Mouse (Mus musculus) CH12.LX (cell line): Measurements from ENCODE around the gene Plekha7. TPM values are rescaled to one million over a fixed set of nuclear protein-coding genes. Genes with fewer than 3 reads are reported as not detected.

Source experiments
- DNase-seq: peaks from one replicate; pipeline ENCODE4 v3.0.0-alpha.2; 2013; ENCODE audit errors: extremely low read depth
- H3K27ac ChIP-seq: 2 replicates; pipeline ENCODE4 v1.5.1; 2012; ENCODE audit warnings: low read depth, mild to moderate bottlenecking, control low read depth, moderate library complexity; ENCODE audit not compliant: insufficient read depth
- H3K27me3 ChIP-seq: replicated peaks from 2 replicates; pipeline ENCODE3; 2012; ENCODE audit warnings: inconsistent platforms
- H3K36me3 ChIP-seq, 2 experiments: replicated peaks in 1 of 2; 2 replicates each; pipeline versions ENCODE3 to v1.6.1; 2012; ENCODE audit warnings: inconsistent platforms in 1 of 2, low read length in 1 of 2, mild to moderate bottlenecking in 1 of 2, mixed read lengths in 1 of 2, moderate library complexity in 1 of 2; ENCODE audit not compliant: control insufficient read depth in 1 of 2, insufficient read depth in 1 of 2
- H3K4me1 ChIP-seq, 2 experiments: 2 replicates each; pipeline ENCODE4 v1.6.1; 2012; ENCODE audit warnings: inconsistent platforms in 1 of 2, moderate library complexity in 1 of 2; ENCODE audit not compliant: insufficient read depth in 2 of 2, control insufficient read depth in 1 of 2
- H3K4me2 ChIP-seq: 2 replicates; pipeline ENCODE4 v1.6.1; 2012; ENCODE audit warnings: low read depth, mild to moderate bottlenecking, control low read depth; ENCODE audit not compliant: poor library complexity, insufficient read depth, severe bottlenecking
- H3K4me3 ChIP-seq, 3 experiments: fragments of 150-350 bp in 1 of 3; sonication (generic) in 1 of 3; replicated peaks in 1 of 3; 2 replicates each; pipeline versions ENCODE3 to v1.5.1; 2011 to 2012; ENCODE audit warnings: low read depth in 2 of 3, low read length in 2 of 3, mild to moderate bottlenecking in 2 of 3, moderate library complexity in 2 of 3, control low read depth in 1 of 3, improper control_type of control experiment in 1 of 3, inconsistent platforms in 1 of 3, mixed read lengths in 1 of 3; ENCODE audit not compliant: poor library complexity in 1 of 3
- H3K79me2 ChIP-seq: replicated peaks from 2 replicates; pipeline ENCODE4 v1.6.1; 2012; ENCODE audit warnings: mild to moderate bottlenecking, moderate library complexity; ENCODE audit not compliant: control insufficient read depth, poor library complexity, insufficient read depth, severe bottlenecking; ENCODE audit errors: extremely low read depth
- H3K9ac ChIP-seq: 2 replicates; pipeline ENCODE4 v1.6.1; 2012; ENCODE audit warnings: low read depth, mild to moderate bottlenecking, control low read depth, moderate library complexity; ENCODE audit not compliant: insufficient read depth
- H3K9me3 ChIP-seq: replicated peaks from 2 replicates; pipeline ENCODE3; 2012; ENCODE audit warnings: low read length, inconsistent platforms, mixed read lengths
- BHLHE40 ChIP-seq: IDR thresholded peaks from 2 replicates; pipeline ENCODE4 v1.6.1; 2011; ENCODE audit warnings: mild to moderate bottlenecking, low read depth, low read length, improper control_type of control experiment
- CHD1 ChIP-seq: IDR thresholded peaks from 2 replicates; pipeline ENCODE4 v1.6.1; 2012; ENCODE audit warnings: low read depth, low read length, improper control_type of control experiment, inconsistent platforms
- CHD2 ChIP-seq: IDR thresholded peaks from 2 replicates; pipeline ENCODE4 v1.6.1; 2011; ENCODE audit warnings: low read length, improper control_type of control experiment
- CTCF ChIP-seq, 2 experiments: IDR thresholded peaks in 1 of 2; conservative IDR thresholded peaks in 1 of 2; 2 replicates each; pipeline ENCODE4 v1.5.1; 2011 to 2012; ENCODE audit warnings: low read depth in 2 of 2, low read length in 2 of 2, improper control_type of control experiment in 1 of 2, inconsistent platforms in 1 of 2, mild to moderate bottlenecking in 1 of 2, moderate library complexity in 1 of 2
- E2F4 ChIP-seq: IDR thresholded peaks from 2 replicates; pipeline ENCODE4 v1.6.1; 2011; ENCODE audit warnings: low read depth, low read length, improper control_type of control experiment; ENCODE audit not compliant: insufficient replicate concordance
- GABPA ChIP-seq: IDR thresholded peaks from 2 replicates; pipeline ENCODE4 v1.6.1; 2012; ENCODE audit warnings: low read depth, low read length, improper control_type of control experiment, inconsistent platforms; ENCODE audit not compliant: insufficient replicate concordance
- HCFC1 ChIP-seq: IDR thresholded peaks from 2 replicates; pipeline ENCODE4 v1.6.1; 2012; ENCODE audit warnings: low read depth, mild to moderate bottlenecking, inconsistent platforms, low read length, improper control_type of control experiment
- KAT2A ChIP-seq: IDR thresholded peaks from 2 replicates; pipeline ENCODE4 v1.6.1; 2012; ENCODE audit warnings: low read length, improper control_type of control experiment, inconsistent platforms; ENCODE audit not compliant: insufficient replicate concordance
- MAX ChIP-seq: IDR thresholded peaks from 2 replicates; pipeline ENCODE4 v1.6.1; 2011; ENCODE audit warnings: low read length, improper control_type of control experiment
- MXI1 ChIP-seq: IDR thresholded peaks from 2 replicates; pipeline ENCODE4 v1.6.1; 2011; ENCODE audit warnings: mild to moderate bottlenecking, low read depth, low read length, improper control_type of control experiment
- NRF1 ChIP-seq: IDR thresholded peaks from 2 replicates; pipeline ENCODE4 v1.6.1; 2014; ENCODE audit warnings: low read depth, mild to moderate bottlenecking, inconsistent platforms, low read length, improper control_type of control experiment, moderate library complexity
- POLR2A ChIP-seq: IDR thresholded peaks from 2 replicates; pipeline ENCODE4 v1.6.1; 2011; ENCODE audit warnings: low read depth, mild to moderate bottlenecking, improper control_type of control experiment, low read length
- POLR2AphosphoS2 ChIP-seq: IDR thresholded peaks from 2 replicates; pipeline ENCODE4 v1.6.1; 2011; ENCODE audit warnings: low read depth, low read length, improper control_type of control experiment
- RCOR1 ChIP-seq: conservative IDR thresholded peaks from 2 replicates; pipeline ENCODE4 v1.6.1; 2012; ENCODE audit warnings: low read depth, mild to moderate bottlenecking, inconsistent platforms, low read length, improper control_type of control experiment
- SIN3A ChIP-seq: IDR thresholded peaks from 2 replicates; pipeline ENCODE4 v1.6.1; 2012; ENCODE audit warnings: low read length, improper control_type of control experiment, inconsistent platforms
- SMC3 ChIP-seq: IDR thresholded peaks from 2 replicates; pipeline ENCODE4 v1.6.1; 2011; ENCODE audit warnings: low read depth, low read length, improper control_type of control experiment
- ZC3H11A ChIP-seq: IDR thresholded peaks from 2 replicates; pipeline ENCODE4 v1.6.1; 2012; ENCODE audit warnings: low read depth, mild to moderate bottlenecking, inconsistent platforms, low read length, improper control_type of control experiment
- ZMIZ1 ChIP-seq: IDR thresholded peaks from 2 replicates; pipeline ENCODE4 v1.6.1; 2012; ENCODE audit warnings: low read depth, mild to moderate bottlenecking, inconsistent platforms, low read length, improper control_type of control experiment
- dilution Hi-C: fragments of 300-500 bp; cut with MboI; formaldehyde crosslinking; loops from 2 replicates; pipeline ENCODE4 v1.14.3; 2020; ENCODE audit warnings: low sequenced_read_pairs; ENCODE audit not compliant: extremely low pct_unique_long_range_greater_than_20kb, extremely low pct_ligation_motif_present
- in situ Hi-C: fragments of 300-500 bp; cut with MboI; formaldehyde crosslinking; loops from 3 replicates; pipeline ENCODE4 v1.14.3; 2019; ENCODE audit warnings: low sequenced_read_pairs, low pct_ligation_motif_present, low pct_unique_long_range_greater_than_20kb, mixed read lengths
- polyA plus RNA-seq: library from polyadenylated mRNA; unstranded; fragments of >175 nt; gene quantifications from 2 replicates; pipeline ENCODE4 v1.2.1, GENCODE M21; 2012; ENCODE audit warnings: low read depth; ENCODE audit not compliant: insufficient read length
- total RNA-seq, 2 experiments: library from RNA; depleted of rRNA; stranded (reverse); fragments of 300-350 nt in 1 of 2; fragments of >200 nt in 1 of 2; gene quantifications; 2 replicates each; pipeline ENCODE4 v1.2.3; 2012 to 2014

The Plekha7 gene
- total and polyA plus RNA-seq, 3 experiments, result 0.59 to 1.5 (median 1.0) TPM

GRCm38 (mm10) chr7:116251516-116251915 is 56.7 kb downstream of the Plekha7 start:
- Histone ChIP-seq H3K36me3 (no peaks in the 10 kb centered on the region), H3K79me2 (no peaks in the 10 kb centered on the region), H3K9ac (no peak overlapping the region), H3K4me3 (no peak overlapping the region), H3K9me3 (no peaks in the 10 kb centered on the region), H3K4me1 (peaks cover 0 to 6% of the 10 kb centered on the region in 2 experiments; a peak in 2 of 4 replicates), H3K4me2 (no peak overlapping the region), H3K27me3 (peaks cover 13% of the 10 kb centered on the region), H3K27ac (no peak overlapping the region)
- no peak for DNase-seq
- TF ChIP-seq MAX, result no peak
- no peak for TF ChIP-seq SMC3
- no peak for TF ChIP-seq E2F4
- no peak for TF ChIP-seq ZC3H11A
- TF ChIP-seq CHD2, result no peak
- no peak for TF ChIP-seq HCFC1
- TF ChIP-seq RCOR1, result no peak
- no peak for TF ChIP-seq ZMIZ1
- TF ChIP-seq POLR2A, result no peak
- no peak for TF ChIP-seq BHLHE40
- no peak for TF ChIP-seq GABPA
- TF ChIP-seq CHD1, result no peak
- no peak for TF ChIP-seq CTCF (conservative IDR thresholded peaks at IDR 0.05 in 1 of 2, IDR thresholded peaks at IDR 0.05 in 1 of 2; ENCODE audit: low read depth in 2 of 2, low read length in 2 of 2)
- no peak for TF ChIP-seq KAT2A
- in situ Hi-C loops (loop anchor here (10.0 kb wide), 1 partner anchor 53 kb away; the partner anchor contains the start of gene Plekha7), dilution Hi-C loops (no loop called here)

DNA sequence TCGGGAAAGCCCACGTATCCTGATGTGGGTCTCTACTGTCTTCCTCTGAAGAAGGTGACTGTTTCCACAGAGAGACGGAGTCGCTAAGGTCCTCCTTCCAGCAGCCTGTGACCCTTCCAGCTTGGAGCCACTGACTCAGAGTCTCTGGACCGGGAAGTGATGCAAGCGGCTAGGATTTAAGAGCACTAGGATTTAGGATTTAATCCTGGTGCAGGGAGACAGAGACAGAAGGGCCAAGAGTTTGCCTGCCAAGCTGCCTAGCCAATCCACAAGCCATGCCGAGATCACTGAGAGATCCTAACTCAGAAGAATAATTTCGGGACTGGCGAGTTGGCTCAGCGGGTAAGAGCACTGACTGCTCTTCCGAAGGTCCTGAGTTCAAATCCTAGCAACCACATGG is 59.6 kb downstream of the Plekha7 start:
- no peaks in the 10 kb centered on the region for H3K9me3 ChIP-seq
- H3K79me2 ChIP-seq, result no peaks in the 10 kb centered on the region
- H3K4me2 ChIP-seq, result no peak overlapping the region
- H3K36me3 ChIP-seq, result no peaks in the 10 kb centered on the region
- peaks cover 6% of the 10 kb centered on the region for H3K27me3 ChIP-seq
- no peak for DNase-seq
- TF ChIP-seq ZMIZ1, result no peak
- no peak for TF ChIP-seq MXI1
- TF ChIP-seq SIN3A, result no peak
- TF ChIP-seq NRF1, result no peak
- TF ChIP-seq GABPA, result no peak
- TF ChIP-seq POLR2AphosphoS2, result no peak
- TF ChIP-seq KAT2A, result no peak
- dilution Hi-C loops, result no loop called here
- H3K4me3 ChIP-seq, result no peak overlapping the region
- no peak overlapping the region for H3K27ac ChIP-seq
- no peak overlapping the region for H3K9ac ChIP-seq
- in situ Hi-C loops, result loop anchor here (10.0 kb wide), 1 partner anchor 356 kb away; no protein-coding TSS in a partner anchor
- H3K4me1 ChIP-seq, result peaks cover 0 to 21% of the 10 kb centered on the region in 2 experiments; a peak in 3 of 4 replicates
